Mouse (Mus musculus) heart, embryonic 14.5 days (tissue): Measurements from ENCODE around the gene Lrpap1. TPM values are rescaled to one million over a fixed set of nuclear protein-coding genes. Genes with fewer than 3 reads are reported as not detected.

Source experiments
- ATAC-seq: fragments of 200-750 bp; cut with Nextera tagmentation; 2 replicates; pipeline ENCODE4 v1.8.0; 2017; ENCODE audit warnings: low read depth, moderate TSS enrichment; ENCODE audit not compliant: insufficient number of reproducible peaks, insufficient read depth, low FRiP score
- H3K27ac ChIP-seq, 2 experiments: fragments of 200-500 bp in 1 of 2; fragments of 300-500 bp in 1 of 2; sonication (generic) in 1 of 2; replicated peaks in 1 of 2; 2 replicates each; pipeline ENCODE4 v1.5.1; 2012 to 2014; ENCODE audit warnings: low read depth in 2 of 2, low read length in 2 of 2, control low read depth in 1 of 2, mild to moderate bottlenecking in 1 of 2, mixed read lengths in 1 of 2; ENCODE audit not compliant: control insufficient read depth in 1 of 2, insufficient read depth in 1 of 2
- H3K27me3 ChIP-seq: fragments of 300-500 bp; sonication (generic); 2 replicates; pipeline ENCODE4 v1.6.1; 2014; ENCODE audit warnings: mild to moderate bottlenecking, low read length, control low read depth; ENCODE audit not compliant: control insufficient read depth, insufficient read depth
- H3K36me3 ChIP-seq: fragments of 300-500 bp; sonication (generic); 2 replicates; pipeline ENCODE4 v1.6.1; 2014; ENCODE audit warnings: mild to moderate bottlenecking, control low read depth, low read length, mixed read lengths; ENCODE audit not compliant: control insufficient read depth, insufficient read depth
- H3K4me1 ChIP-seq, 2 experiments: fragments of 200-500 bp in 1 of 2; fragments of 300-500 bp in 1 of 2; sonication (generic) in 1 of 2; 2 replicates each; pipeline ENCODE4 v1.6.1; 2012 to 2014; ENCODE audit warnings: low read length in 2 of 2, control low read depth in 1 of 2, mixed read lengths in 1 of 2; ENCODE audit not compliant: control insufficient read depth in 2 of 2, insufficient read depth in 2 of 2
- H3K4me2 ChIP-seq: fragments of 300-500 bp; sonication (generic); 2 replicates; pipeline ENCODE4 v1.6.1; 2014; ENCODE audit warnings: mild to moderate bottlenecking, low read length
- H3K4me3 ChIP-seq, 2 experiments: fragments of 200-500 bp in 1 of 2; fragments of 300-500 bp in 1 of 2; sonication (generic) in 1 of 2; 2 replicates each; pipeline ENCODE4 v1.5.1; 2012 to 2014; ENCODE audit warnings: low read length in 2 of 2, mild to moderate bottlenecking in 2 of 2, control low read depth in 1 of 2, low read depth in 1 of 2, moderate library complexity in 1 of 2; ENCODE audit not compliant: control insufficient read depth in 1 of 2, insufficient read depth in 1 of 2
- H3K9ac ChIP-seq: fragments of 300-500 bp; sonication (generic); 2 replicates; pipeline ENCODE4 v1.6.1; 2014; ENCODE audit warnings: mild to moderate bottlenecking, low read length
- H3K9me3 ChIP-seq: fragments of 300-500 bp; sonication (generic); 2 replicates; pipeline ENCODE4 v1.6.1; 2016; ENCODE audit warnings: low read length, control low read depth; ENCODE audit not compliant: control insufficient read depth
- WGBS: fragments of 180-500 bp; shearing (Covaris S2); extraction: QIAGEN DNeasy Blood & Tissue Kit; methylation state at CpG from one replicate; pipeline ENCODE4 v1.1.7; 2014; 5-methylcytosine and 5-hydroxymethylcytosine counted together
- polyA plus RNA-seq: library from polyadenylated mRNA; unstranded; fragments of >200 nt; fragmentation: Nextera tagmentation; extraction: Ambion mirVana; gene quantifications from 2 replicates; pipeline ENCODE4 v1.2.1, GENCODE M21; 2014

The Lrpap1 gene
- polyA plus RNA-seq, 1 experiment from 2014 or later = 150 TPM

GRCm38 (mm10) chr5:35134286-35134685 is 28.7 kb upstream of the Lrpap1 start:
- Histone ChIP-seq H3K4me1 (peaks cover 14 to 17% of the 10 kb centered on the region in 2 experiments), H3K4me2 (no peak overlapping the region), H3K27ac (no peak overlapping the region), H3K4me3 (no peak overlapping the region), H3K27me3 (no peaks in the 10 kb centered on the region), H3K36me3 (no peaks in the 10 kb centered on the region), H3K9me3 (no peaks in the 10 kb centered on the region), H3K9ac (no peak overlapping the region)
- WGBS = 67% methylated on average over 3 of the region's 3 CpGs
- no peak for ATAC-seq

DNA sequence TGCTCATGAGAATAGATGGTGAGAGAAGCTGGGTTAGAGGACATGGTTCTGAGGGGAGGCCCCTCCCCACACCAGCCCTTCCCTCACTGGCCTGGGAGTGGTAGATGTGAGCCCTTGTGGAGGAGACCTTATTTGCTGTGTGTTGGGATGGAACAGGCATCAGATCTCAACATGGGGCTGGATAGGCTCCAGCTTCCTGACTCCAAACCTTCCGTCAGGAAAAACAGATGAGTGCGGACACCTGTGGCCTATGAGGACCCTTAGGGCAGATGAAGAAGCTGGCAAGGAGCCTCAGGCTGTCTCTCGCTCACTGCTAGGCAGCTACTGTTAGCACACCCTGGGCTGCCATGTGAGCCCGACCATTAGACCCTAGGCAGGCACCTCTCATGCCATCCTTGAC is 27.9 kb upstream of the Lrpap1 start:
- no peak overlapping the region for H3K27ac ChIP-seq
- no peak overlapping the region for H3K9ac ChIP-seq
- WGBS = 94% methylated on average over 4 of the region's 4 CpGs
- H3K27me3 ChIP-seq = no peaks in the 10 kb centered on the region
- H3K4me1 ChIP-seq = peaks cover 12% of the 10 kb centered on the region in 2 experiments
- no peak for ATAC-seq
- H3K4me2 ChIP-seq = no peak overlapping the region
- no peak overlapping the region for H3K4me3 ChIP-seq
- H3K36me3 ChIP-seq = no peaks in the 10 kb centered on the region
- no peaks in the 10 kb centered on the region for H3K9me3 ChIP-seq

- Histone ChIP-seq H3K36me3 (no peaks in the 10 kb centered on the region), H3K4me1 (peaks cover 1 to 3% of the 10 kb centered on the region in 2 experiments; a peak in 3 of 4 replicates), H3K4me2 (no peak overlapping the region), H3K9me3 (no peaks in the 10 kb centered on the region), H3K9ac (no peak overlapping the region), H3K27ac (no peak overlapping the region), H3K27me3 (no peaks in the 10 kb centered on the region), H3K4me3 (no peak overlapping the region)
- WGBS = 96% methylated on average over 9 of the region's 9 CpGs
- no peak for ATAC-seq
These were observed 26.9 kb upstream of the Lrpap1 start for GRCm38 (mm10) chr5:35132278-35132980.

DNA sequence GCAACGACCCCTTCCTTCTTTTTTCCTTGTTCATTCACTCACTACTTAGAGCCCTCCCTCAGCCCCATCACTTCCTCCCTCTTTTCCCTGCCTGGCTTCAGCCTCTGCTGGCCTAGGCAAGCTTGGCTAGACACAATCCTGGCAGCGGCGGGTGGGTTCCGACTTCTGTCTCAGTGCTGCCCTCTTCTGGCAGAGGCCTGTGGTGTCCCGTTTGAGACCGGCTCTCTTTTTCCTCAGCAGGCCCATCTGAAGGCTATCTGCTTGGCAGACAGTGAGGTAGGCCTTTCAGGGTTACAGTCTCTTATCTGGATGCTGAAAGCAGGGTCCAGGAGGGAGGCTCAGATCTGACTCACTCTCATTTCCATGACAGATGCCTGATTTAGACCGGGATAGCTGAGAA is 26.2 kb upstream of the Lrpap1 start:
- 3% methylated on average over 7 of the region's 7 CpGs for WGBS
- H3K36me3 ChIP-seq = no peaks in the 10 kb centered on the region
- no peak for ATAC-seq

DNA sequence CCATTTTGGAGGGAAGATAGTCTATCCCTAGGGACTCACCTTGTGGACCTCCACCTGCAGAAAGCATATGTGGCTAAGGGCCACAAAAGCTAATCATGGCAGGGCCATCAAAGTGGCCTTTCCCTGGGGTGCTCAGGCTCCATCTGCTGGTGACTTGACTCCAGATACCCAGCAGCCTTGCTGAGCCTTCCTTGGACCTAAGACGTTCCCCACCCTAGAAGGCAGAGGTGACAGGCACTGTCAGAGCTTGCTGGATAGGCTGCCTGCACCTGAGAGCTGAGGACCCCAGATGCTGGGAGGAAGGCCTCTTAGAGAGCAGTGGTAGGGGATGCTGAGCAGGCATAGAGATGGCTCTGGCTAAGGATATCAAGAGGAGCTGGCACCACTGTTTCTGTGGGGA is 25.7 kb upstream of the Lrpap1 start:
- H3K27ac ChIP-seq = no peak overlapping the region
- WGBS = 13% methylated on average over 1 of the region's 1 CpGs
- H3K9me3 ChIP-seq = no peaks in the 10 kb centered on the region
- H3K4me1 ChIP-seq = peaks cover 0 to 2% of the 10 kb centered on the region in 2 experiments; a peak in 1 of 4 replicates
- no peak overlapping the region for H3K9ac ChIP-seq
- no peak overlapping the region for H3K4me3 ChIP-seq
- no peak for ATAC-seq
- no peaks in the 10 kb centered on the region for H3K27me3 ChIP-seq
- no peak overlapping the region for H3K4me2 ChIP-seq
- no peaks in the 10 kb centered on the region for H3K36me3 ChIP-seq

More for the DNA sequence above, 26.2 kb upstream of the Lrpap1 start:
- no peaks in the 10 kb centered on the region for H3K9me3 ChIP-seq
- H3K4me3 ChIP-seq = no peak overlapping the region
- H3K4me1 ChIP-seq = peaks cover 0 to 2% of the 10 kb centered on the region in 2 experiments; a peak in 1 of 4 replicates
- H3K9ac ChIP-seq = no peak overlapping the region
- H3K27me3 ChIP-seq = no peaks in the 10 kb centered on the region
- no peak overlapping the region for H3K27ac ChIP-seq
- H3K4me2 ChIP-seq = no peak overlapping the region

DNA sequence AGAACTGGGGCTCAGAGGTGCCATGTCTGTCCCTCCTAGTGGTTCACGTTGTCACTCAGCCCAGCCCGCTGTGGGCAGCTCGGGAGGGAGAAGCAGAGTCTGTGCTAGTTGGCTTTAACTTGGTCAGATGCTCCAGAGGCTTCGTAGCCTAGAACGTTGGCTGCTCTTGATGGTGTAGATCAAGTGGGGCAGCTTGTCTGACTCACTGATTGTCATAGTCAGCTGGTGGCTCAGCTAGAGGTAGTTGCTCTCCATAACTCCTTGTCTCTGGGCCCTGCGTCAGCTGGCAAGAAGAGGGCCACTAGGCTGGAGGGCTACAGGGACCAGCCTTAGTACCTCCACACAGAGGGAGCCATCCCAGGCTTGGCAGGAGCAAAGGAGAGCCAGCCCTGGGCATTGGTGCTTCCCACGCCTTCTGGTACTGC is 24.2 kb upstream of the Lrpap1 start:
- Histone ChIP-seq H3K9ac (no peak overlapping the region), H3K9me3 (no peaks in the 10 kb centered on the region), H3K36me3 (no peaks in the 10 kb centered on the region), H3K4me3 (no peak overlapping the region), H3K27ac (no peak overlapping the region), H3K4me1 (peaks cover 0 to 2% of the 10 kb centered on the region in 2 experiments; a peak in 1 of 4 replicates), H3K4me2 (no peak overlapping the region), H3K27me3 (no peaks in the 10 kb centered on the region)
- 84% methylated on average over 7 of the region's 7 CpGs for WGBS
- no peak for ATAC-seq

DNA sequence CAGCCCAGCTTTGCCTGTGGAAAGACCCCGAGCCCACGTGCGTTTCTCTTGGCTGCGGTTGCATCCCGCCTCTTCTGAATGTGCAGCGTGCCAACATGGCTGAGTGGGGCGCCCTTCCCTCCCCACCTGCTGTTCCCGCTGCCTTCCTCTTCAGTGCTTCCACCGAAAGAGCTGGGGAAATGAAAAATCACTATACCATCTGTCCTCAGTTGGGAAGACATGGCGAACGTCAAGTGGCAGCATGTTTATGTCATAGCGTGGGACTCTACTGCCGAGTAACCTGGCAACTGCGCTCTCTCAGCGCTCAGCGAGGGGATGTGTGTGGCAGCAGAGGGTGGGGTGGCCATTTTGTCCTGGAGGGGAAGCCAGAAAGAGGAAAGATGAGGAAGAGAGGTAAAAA is 23.6 kb upstream of the Lrpap1 start:
- Histone ChIP-seq H3K27ac (no peak overlapping the region), H3K36me3 (no peaks in the 10 kb centered on the region), H3K27me3 (no peaks in the 10 kb centered on the region), H3K4me1 (peaks cover 0 to 2% of the 10 kb centered on the region in 2 experiments; a peak in 1 of 4 replicates), H3K4me2 (no peak overlapping the region), H3K4me3 (no peak overlapping the region), H3K9me3 (no peaks in the 10 kb centered on the region), H3K9ac (no peak overlapping the region)
- no peak for ATAC-seq
- WGBS = 85% methylated on average over 16 of the region's 16 CpGs

GRCm38 (mm10) chr5:35120024-35120423 is 14.5 kb upstream of the Lrpap1 start:
- H3K27me3 ChIP-seq = no peaks in the 10 kb centered on the region
- H3K4me1 ChIP-seq = peaks cover 13 to 16% of the 10 kb centered on the region in 2 experiments
- no peak for ATAC-seq
- H3K4me2 ChIP-seq = no peak overlapping the region
- no peak overlapping the region for H3K27ac ChIP-seq
- WGBS = 87% methylated on average over 8 of the region's 8 CpGs
- H3K4me3 ChIP-seq = no peak overlapping the region
- no peak overlapping the region for H3K9ac ChIP-seq
- H3K36me3 ChIP-seq = no peaks in the 10 kb centered on the region
- no peaks in the 10 kb centered on the region for H3K9me3 ChIP-seq
